Mouse (Mus musculus): ENCODE data around the gene Prickle1.

- TF ChIP-seq CTCF (IDR thresholded peaks at IDR 0.05; ENCODE audit: borderline replicate concordance, insufficient read depth, low read depth, low read length) (no peak), POLR2A (IDR thresholded peaks at IDR 0.05; ENCODE audit: borderline replicate concordance, insufficient read depth, low read length) (no peak)
These were observed 110.4 kb downstream of the Prickle1 start for GRCm38 (mm10) chr15:93485252-93485651.

Measured in cerebellum, adult 2 months (tissue).